Comparison of ENCODE assay signal across 8 mouse cellular contexts in the genomic region with DNA sequence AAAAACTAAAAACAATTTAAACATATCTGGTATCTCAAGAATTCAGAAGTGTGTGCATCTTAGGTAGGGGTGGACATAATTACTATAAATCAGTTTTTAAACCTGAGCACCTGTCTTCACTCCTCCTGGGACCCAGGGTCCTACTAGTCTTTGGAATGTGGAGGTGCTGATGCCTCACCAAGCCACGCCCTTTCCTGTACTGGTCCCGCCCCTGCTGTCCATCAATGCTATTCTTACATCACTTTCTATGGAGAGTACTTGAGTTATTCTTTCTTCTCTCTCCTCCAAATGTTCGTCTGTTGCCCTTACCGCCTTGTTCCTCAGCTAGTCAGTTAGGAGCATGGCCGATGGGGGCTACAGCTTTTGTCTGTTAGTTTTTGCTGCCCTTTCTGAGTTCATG. TPM values are rescaled to one million over a fixed set of nuclear protein-coding genes. Genes with fewer than 3 reads are reported as not detected.
DNase-seq lines count a peak whose midpoint lies in the region; ATAC-seq and TF ChIP-seq lines count a peak whose summit lies in the region.

No protein-coding gene starts in this region.

- WGBS in forebrain, embryonic 10.5 days: 37% methylated on average over 5 of the region's 5 CpGs
- WGBS in forebrain, embryonic 15.5 days: 38% methylated on average over 5 of the region's 5 CpGs
- WGBS in midbrain, embryonic 13.5 days: 44% methylated on average over 5 of the region's 5 CpGs
- 39% methylated on average over 5 of the region's 5 CpGs for WGBS in midbrain, embryonic 11.5 days
- 43% methylated on average over 5 of the region's 5 CpGs for WGBS in kidney, embryonic 14.5 days
- WGBS in midbrain, postnatal 0 days: 44% methylated on average over 5 of the region's 5 CpGs

- no peak overlapping the region for H3K4me2 ChIP-seq in forebrain, embryonic 15.5 days (replicated peaks)
- 0 out of 2 replicates have a peak overlapping the region, but pooled peaks have one; percentile 62 for H3K4me2 ChIP-seq in midbrain, embryonic 13.5 days (replicated peaks)
- H3K4me2 ChIP-seq in midbrain, embryonic 11.5 days: no peak overlapping the region
- H3K4me2 ChIP-seq in kidney, embryonic 14.5 days (replicated peaks; ENCODE audit: low read depth, low read length): peak overlapping the region; percentile 58; the same call in 1 of the 2 replicates
- peak overlapping the region; percentile 59; the same call in 1 of the 2 replicates for H3K4me2 ChIP-seq in midbrain, postnatal 0 days (ENCODE audit: low read depth, low read length, poor library complexity, severe bottlenecking)

- H3K4me3 ChIP-seq in forebrain, embryonic 10.5 days: peak overlapping the region; percentile 51; the same call in 1 of the 2 replicates
- H3K4me3 ChIP-seq in forebrain, embryonic 15.5 days: no peak overlapping the region
- H3K4me3 ChIP-seq in midbrain, embryonic 13.5 days (replicated peaks): no peak overlapping the region
- H3K4me3 ChIP-seq in midbrain, embryonic 11.5 days (ENCODE audit: low read depth, low read length): no peak overlapping the region
- no peak overlapping the region for H3K4me3 ChIP-seq in kidney, embryonic 14.5 days (ENCODE audit: low read length)
- H3K4me3 ChIP-seq in midbrain, postnatal 0 days (ENCODE audit: low read depth, low read length): no peak overlapping the region

- no peak for TF ChIP-seq POLR2A in brain, embryonic 14.5 days (IDR thresholded peaks at IDR 0.05; ENCODE audit: borderline replicate concordance, extremely low read depth, insufficient read depth, insufficient read length, poor library complexity, severe bottlenecking)

- no peak overlapping the region for H3K9ac ChIP-seq in forebrain, embryonic 15.5 days (replicated peaks)
- H3K9ac ChIP-seq in midbrain, embryonic 13.5 days (replicated peaks): no peak overlapping the region
- no peak overlapping the region for H3K9ac ChIP-seq in midbrain, embryonic 11.5 days (ENCODE audit: low read length)
- H3K9ac ChIP-seq in kidney, embryonic 14.5 days (ENCODE audit: low read depth, low read length): no peak overlapping the region
- H3K9ac ChIP-seq in midbrain, postnatal 0 days (replicated peaks; ENCODE audit: low read length, poor library complexity, severe bottlenecking): no peak overlapping the region

- DNase-seq in forebrain, embryonic 10.5 days (ENCODE audit: extremely low spot score, low spot score): no peak
- DNase-seq in midbrain, embryonic 11.5 days (ENCODE audit: low spot score, missing footprints): no peak
- peak; percentile 41 for DNase-seq in brain, embryonic 14.5 days (ENCODE audit: low read depth)
- peak; percentile 37 for DNase-seq in midbrain, postnatal 0 days (ENCODE audit: low spot score)
- DNase-seq in spleen, postnatal 14 days (ENCODE audit: low spot score in 2 of 2): no peak

- H3K27me3 ChIP-seq in forebrain, embryonic 10.5 days (ENCODE audit: poor library complexity, severe bottlenecking): peaks cover 11% of the 10 kb centered on the region; the same call in 1 of the 2 replicates
- peaks cover 4% of the 10 kb centered on the region; the same call in 1 of the 2 replicates for H3K27me3 ChIP-seq in forebrain, embryonic 15.5 days
- peaks cover 10% of the 10 kb centered on the region for H3K27me3 ChIP-seq in midbrain, embryonic 13.5 days
- H3K27me3 ChIP-seq in midbrain, embryonic 11.5 days (ENCODE audit: control insufficient read depth, insufficient read depth, low read length): no peaks in the 10 kb centered on the region
- no peaks in the 10 kb centered on the region for H3K27me3 ChIP-seq in kidney, embryonic 14.5 days (ENCODE audit: control insufficient read depth, insufficient read depth, low read length)
- H3K27me3 ChIP-seq in midbrain, postnatal 0 days (ENCODE audit: insufficient read depth, low read length): 0 out of 2 replicates have a peak, but pooled peaks cover 4% of the 10 kb centered on the region

- H3K9me3 ChIP-seq in forebrain, embryonic 10.5 days: no peaks in the 10 kb centered on the region
- no peaks in the 10 kb centered on the region for H3K9me3 ChIP-seq in forebrain, embryonic 15.5 days
- no peaks in the 10 kb centered on the region for H3K9me3 ChIP-seq in midbrain, embryonic 13.5 days
- H3K9me3 ChIP-seq in midbrain, embryonic 11.5 days (ENCODE audit: control insufficient read depth, low read length): no peaks in the 10 kb centered on the region
- H3K9me3 ChIP-seq in kidney, embryonic 14.5 days (ENCODE audit: control insufficient read depth, low read length): no peaks in the 10 kb centered on the region
- H3K9me3 ChIP-seq in midbrain, postnatal 0 days (ENCODE audit: low read length): no peaks in the 10 kb centered on the region

- H3K27ac ChIP-seq in forebrain, embryonic 10.5 days: no peak overlapping the region
- H3K27ac ChIP-seq in forebrain, embryonic 15.5 days (replicated peaks): no peak overlapping the region
- H3K27ac ChIP-seq in midbrain, embryonic 13.5 days: no peak overlapping the region
- no peak overlapping the region for H3K27ac ChIP-seq in midbrain, embryonic 11.5 days (ENCODE audit: low read depth, low read length)
- no peak overlapping the region for H3K27ac ChIP-seq in kidney, embryonic 14.5 days (ENCODE audit: low read depth, low read length)
- no peak overlapping the region for H3K27ac ChIP-seq in midbrain, postnatal 0 days (ENCODE audit: low read depth, low read length)

- ATAC-seq in forebrain, embryonic 15.5 days (replicated peaks): no peak
- ATAC-seq in midbrain, embryonic 13.5 days: no peak
- no peak for ATAC-seq in midbrain, embryonic 11.5 days (ENCODE audit: low FRiP score)
- ATAC-seq in kidney, embryonic 14.5 days (ENCODE audit: low FRiP score, low TSS enrichment): no peak
- peak; percentile 44; the same call in 1 of the 2 replicates for ATAC-seq in midbrain, postnatal 0 days (ENCODE audit: low FRiP score)

- H3K4me1 ChIP-seq in forebrain, embryonic 10.5 days: peaks cover 11% of the 10 kb centered on the region
- H3K4me1 ChIP-seq in forebrain, embryonic 15.5 days: peaks cover 3% of the 10 kb centered on the region
- H3K4me1 ChIP-seq in midbrain, embryonic 13.5 days (replicated peaks): no peaks in the 10 kb centered on the region
- H3K4me1 ChIP-seq in midbrain, embryonic 11.5 days (ENCODE audit: control insufficient read depth, insufficient read depth, low read length): no peaks in the 10 kb centered on the region
- H3K4me1 ChIP-seq in kidney, embryonic 14.5 days (ENCODE audit: control insufficient read depth, insufficient read depth, low read length): no peaks in the 10 kb centered on the region
- no peaks in the 10 kb centered on the region for H3K4me1 ChIP-seq in midbrain, postnatal 0 days (ENCODE audit: insufficient read depth, low read length)

- H3K36me3 ChIP-seq in forebrain, embryonic 10.5 days (replicated peaks): no peaks in the 10 kb centered on the region
- H3K36me3 ChIP-seq in forebrain, embryonic 15.5 days: no peaks in the 10 kb centered on the region
- H3K36me3 ChIP-seq in midbrain, embryonic 13.5 days: no peaks in the 10 kb centered on the region
- H3K36me3 ChIP-seq in midbrain, embryonic 11.5 days (ENCODE audit: control insufficient read depth, insufficient read depth, low read length): no peaks in the 10 kb centered on the region
- H3K36me3 ChIP-seq in kidney, embryonic 14.5 days (ENCODE audit: control insufficient read depth, insufficient read depth, low read length): no peaks in the 10 kb centered on the region
- H3K36me3 ChIP-seq in midbrain, postnatal 0 days (ENCODE audit: insufficient read depth, low read length): no peaks in the 10 kb centered on the region

- TF ChIP-seq CTCF in brain, embryonic 14.5 days (IDR thresholded peaks at IDR 0.05; ENCODE audit: borderline replicate concordance, extremely low read depth, insufficient read depth, insufficient read length): no peak
- no peak for TF ChIP-seq CTCF in midbrain, postnatal 0 days (IDR thresholded peaks at IDR 0.05)

RNA-seq across cellular contexts. Expression of gene Mucl3, which starts 7.1 kb away (rescaled TPM):
- 0.12 and 0.14 TPM in 2 replicates for polyA plus RNA-seq in forebrain, embryonic 10.5 days (2016; fragmentation: Nextera tagmentation; extraction: Ambion mirVana)
- polyA plus RNA-seq in forebrain, embryonic 15.5 days (2015; fragmentation: Nextera tagmentation; extraction: Ambion mirVana): not detected in 2 replicates
- polyA plus RNA-seq in midbrain, embryonic 13.5 days (2015; fragmentation: Nextera tagmentation; extraction: Ambion mirVana): not detected in 2 replicates
- polyA plus RNA-seq in midbrain, embryonic 11.5 days (2014; fragmentation: Nextera tagmentation; extraction: Ambion mirVana): 0.14 TPM in 1 of 2 replicates, not detected in the other
- 0.05 and 0.11 TPM in 2 replicates for polyA plus RNA-seq in brain, embryonic 14.5 days (2012; rRNA removed)
- polyA plus RNA-seq in kidney, embryonic 14.5 days (2014; fragmentation: Nextera tagmentation; extraction: Ambion mirVana): 0.15 and 0.24 TPM in 2 replicates
- 0.77 TPM in 1 of 2 replicates, not detected in the other for total RNA-seq in midbrain, postnatal 0 days (2014; rRNA removed)
- not detected in 2 replicates for polyA plus RNA-seq in midbrain, postnatal 0 days (2015; fragmentation: Nextera tagmentation; extraction: Ambion mirVana)

RNA-seq across cellular contexts. Expression of gene Gm9573, which starts 9.9 kb away (rescaled TPM):
- not detected in 2 replicates for polyA plus RNA-seq in forebrain, embryonic 10.5 days (2016; fragmentation: Nextera tagmentation; extraction: Ambion mirVana)
- polyA plus RNA-seq in forebrain, embryonic 15.5 days (2015; fragmentation: Nextera tagmentation; extraction: Ambion mirVana): not detected in 2 replicates
- not detected in 2 replicates for polyA plus RNA-seq in midbrain, embryonic 13.5 days (2015; fragmentation: Nextera tagmentation; extraction: Ambion mirVana)
- polyA plus RNA-seq in midbrain, embryonic 11.5 days (2014; fragmentation: Nextera tagmentation; extraction: Ambion mirVana): not detected in 2 replicates
- polyA plus RNA-seq in brain, embryonic 14.5 days (2012; rRNA removed): not detected in 2 replicates
- not detected in 2 replicates for polyA plus RNA-seq in kidney, embryonic 14.5 days (2014; fragmentation: Nextera tagmentation; extraction: Ambion mirVana)
- total RNA-seq in midbrain, postnatal 0 days (2014; rRNA removed): not detected in 2 replicates
- not detected in 2 replicates for polyA plus RNA-seq in midbrain, postnatal 0 days (2015; fragmentation: Nextera tagmentation; extraction: Ambion mirVana)

RNA-seq across cellular contexts. Expression of gene Vars2, which starts 31.0 kb away (rescaled TPM):
- polyA plus RNA-seq in forebrain, embryonic 10.5 days (2016; fragmentation: Nextera tagmentation; extraction: Ambion mirVana): 19.3 and 20.2 TPM in 2 replicates
- polyA plus RNA-seq in forebrain, embryonic 15.5 days (2015; fragmentation: Nextera tagmentation; extraction: Ambion mirVana): 16.2 and 18.1 TPM in 2 replicates
- polyA plus RNA-seq in midbrain, embryonic 13.5 days (2015; fragmentation: Nextera tagmentation; extraction: Ambion mirVana): 13.0 and 15.1 TPM in 2 replicates
- 9.8 and 10.5 TPM in 2 replicates for polyA plus RNA-seq in midbrain, embryonic 11.5 days (2014; fragmentation: Nextera tagmentation; extraction: Ambion mirVana)
- polyA plus RNA-seq in brain, embryonic 14.5 days (2012; rRNA removed): 36.8 and 40.6 TPM in 2 replicates
- polyA plus RNA-seq in kidney, embryonic 14.5 days (2014; fragmentation: Nextera tagmentation; extraction: Ambion mirVana): 9.5 and 16.8 TPM in 2 replicates
- total RNA-seq in midbrain, postnatal 0 days (2014; rRNA removed): 43.0 and 49.2 TPM in 2 replicates
- polyA plus RNA-seq in midbrain, postnatal 0 days (2015; fragmentation: Nextera tagmentation; extraction: Ambion mirVana): 13.8 and 15.9 TPM in 2 replicates

RNA-seq across cellular contexts. Expression of gene Sfta2, which starts 35.0 kb away (rescaled TPM):
- polyA plus RNA-seq in forebrain, embryonic 10.5 days (2016; fragmentation: Nextera tagmentation; extraction: Ambion mirVana): not detected in 2 replicates
- not detected in 2 replicates for polyA plus RNA-seq in forebrain, embryonic 15.5 days (2015; fragmentation: Nextera tagmentation; extraction: Ambion mirVana)
- polyA plus RNA-seq in midbrain, embryonic 13.5 days (2015; fragmentation: Nextera tagmentation; extraction: Ambion mirVana): not detected in 2 replicates
- not detected in 2 replicates for polyA plus RNA-seq in midbrain, embryonic 11.5 days (2014; fragmentation: Nextera tagmentation; extraction: Ambion mirVana)
- 0.29 TPM in 1 of 2 replicates, not detected in the other for polyA plus RNA-seq in brain, embryonic 14.5 days (2012; rRNA removed)
- polyA plus RNA-seq in kidney, embryonic 14.5 days (2014; fragmentation: Nextera tagmentation; extraction: Ambion mirVana): 3.3 and 4.2 TPM in 2 replicates
- not detected in 2 replicates for total RNA-seq in midbrain, postnatal 0 days (2014; rRNA removed)
- polyA plus RNA-seq in midbrain, postnatal 0 days (2015; fragmentation: Nextera tagmentation; extraction: Ambion mirVana): not detected in 2 replicates

RNA-seq across cellular contexts. Expression of gene Gtf2h4, which starts 37.2 kb away (rescaled TPM):
- polyA plus RNA-seq in forebrain, embryonic 10.5 days (2016; fragmentation: Nextera tagmentation; extraction: Ambion mirVana): 59.3 and 62.3 TPM in 2 replicates
- polyA plus RNA-seq in forebrain, embryonic 15.5 days (2015; fragmentation: Nextera tagmentation; extraction: Ambion mirVana): 36.1 and 37.8 TPM in 2 replicates
- 31.5 and 32.0 TPM in 2 replicates for polyA plus RNA-seq in midbrain, embryonic 13.5 days (2015; fragmentation: Nextera tagmentation; extraction: Ambion mirVana)
- 39.3 TPM in 2 replicates for polyA plus RNA-seq in midbrain, embryonic 11.5 days (2014; fragmentation: Nextera tagmentation; extraction: Ambion mirVana)
- polyA plus RNA-seq in brain, embryonic 14.5 days (2012; rRNA removed): 28.8 and 40.8 TPM in 2 replicates
- 50.7 and 56.7 TPM in 2 replicates for polyA plus RNA-seq in kidney, embryonic 14.5 days (2014; fragmentation: Nextera tagmentation; extraction: Ambion mirVana)
- 20.6 and 27.7 TPM in 2 replicates for total RNA-seq in midbrain, postnatal 0 days (2014; rRNA removed)
- 17.8 and 18.4 TPM in 2 replicates for polyA plus RNA-seq in midbrain, postnatal 0 days (2015; fragmentation: Nextera tagmentation; extraction: Ambion mirVana)

Comparison
In these comparisons a context has a peak if more than half of its experiments do, and no peak if none do; other contexts are left out.
1. DNase-seq: peak in brain, embryonic 14.5 days (single experiment) and midbrain, postnatal 0 days (single experiment); none in forebrain, embryonic 10.5 days (single experiment), midbrain, embryonic 11.5 days (single experiment) and spleen, postnatal 14 days (0 of 2).
2. H3K4me2 ChIP-seq: peak in midbrain, embryonic 13.5 days (single experiment), kidney, embryonic 14.5 days (single experiment) and midbrain, postnatal 0 days (single experiment); none in forebrain, embryonic 15.5 days (single experiment) and midbrain, embryonic 11.5 days (single experiment).